Mouse (Mus musculus) MEL-GATA-1-ER (cell line): ENCODE results near the gene Slco1a4.
"Not testable (repeated sequence)": the region's sequence is repeated elsewhere in the genome, so short reads cannot be mapped to it uniquely, and the experiment has no call there.

ENCODE experiments used
- DNase-seq: peaks from one replicate; pipeline ENCODE4 v3.0.0-alpha.2; 2012; ENCODE audit warnings: low read depth; ENCODE audit errors: extremely low read depth

Gene Slco1a4

GRCm38 (mm10) chr6:141856085-141856484 is at the start of gene Slco1a4:
TSS of gene Slco1a4 (minus strand) at chr6:141856199.
- no peak for DNase-seq

GRCm38 (mm10) chr6:141898197-141898596 is 42.2 kb upstream of the Slco1a4 start:
- DNase-seq: no peak

GRCm38 (mm10) chr6:141889723-141890122 is 33.7 kb upstream of the Slco1a4 start:
- DNase-seq: no peak

GRCm38 (mm10) chr6:141888248-141888647 is 32.2 kb upstream of the Slco1a4 start:
- no peak for DNase-seq

GRCm38 (mm10) chr6:141882581-141882980 is 26.6 kb upstream of the Slco1a4 start:
- no peak for DNase-seq

- DNase-seq: not testable (repeated sequence)
Measured at GRCm38 (mm10) chr6:141875742-141876141, 19.7 kb upstream of the Slco1a4 start.

GRCm38 (mm10) chr6:141871711-141872110 is 15.7 kb upstream of the Slco1a4 start:
- no peak for DNase-seq

GRCm38 (mm10) chr6:141868735-141869134 is 12.7 kb upstream of the Slco1a4 start:
- no peak for DNase-seq

GRCm38 (mm10) chr6:141866026-141866425 is 10.0 kb upstream of the Slco1a4 start:
- no peak for DNase-seq

- no peak for DNase-seq
Measured at GRCm38 (mm10) chr6:141857735-141858531, 1.9 kb upstream of the Slco1a4 start.

- DNase-seq: no peak
Measured at GRCm38 (mm10) chr6:141853616-141854015, 2.4 kb downstream of the Slco1a4 start.

- no peak for DNase-seq
Measured at GRCm38 (mm10) chr6:141849051-141849450, 6.9 kb downstream of the Slco1a4 start.

GRCm38 (mm10) chr6:141797837-141798236 is 58.2 kb downstream of the Slco1a4 start:
- no peak for DNase-seq

GRCm38 (mm10) chr6:141774476-141774875 is 81.5 kb downstream of the Slco1a4 start:
- no peak for DNase-seq

- DNase-seq: no peak
Measured at GRCm38 (mm10) chr6:141773710-141774109, 82.3 kb downstream of the Slco1a4 start, which contains the start of gene Gm5724. TSS of gene Gm5724 (minus strand) at chr6:141773810.
